Mouse (Mus musculus) layer of hippocampus, adult 9-10 months (tissue): Measurements from ENCODE around the gene Atg14.

Source experiments
- DNase-seq: peaks from one replicate; pipeline ENCODE4 v3.0.0; 2022; ENCODE audit warnings: low spot score

The Atg14 gene

DNA sequence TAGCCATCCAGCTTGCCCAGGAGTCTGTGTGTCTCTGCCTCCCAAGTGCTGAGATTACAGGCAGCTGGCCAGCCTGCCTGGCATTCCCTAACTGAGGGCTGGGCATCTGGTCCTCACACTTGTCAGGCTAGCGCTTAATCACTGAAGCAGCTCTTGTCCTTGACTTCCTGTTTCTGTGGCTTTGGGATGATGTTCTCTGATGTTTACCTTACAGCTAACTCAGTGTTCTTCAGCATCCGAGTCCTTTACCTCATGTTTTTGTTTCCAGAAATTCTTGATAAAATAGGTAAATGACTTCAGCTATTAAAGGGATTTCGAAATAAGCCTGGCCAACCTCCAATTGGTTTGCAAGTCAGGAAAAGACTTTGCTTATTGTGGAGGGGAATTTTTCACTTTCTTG, 66.4 kb downstream of the Atg14 start:
- DNase-seq, result no peak

DNA sequence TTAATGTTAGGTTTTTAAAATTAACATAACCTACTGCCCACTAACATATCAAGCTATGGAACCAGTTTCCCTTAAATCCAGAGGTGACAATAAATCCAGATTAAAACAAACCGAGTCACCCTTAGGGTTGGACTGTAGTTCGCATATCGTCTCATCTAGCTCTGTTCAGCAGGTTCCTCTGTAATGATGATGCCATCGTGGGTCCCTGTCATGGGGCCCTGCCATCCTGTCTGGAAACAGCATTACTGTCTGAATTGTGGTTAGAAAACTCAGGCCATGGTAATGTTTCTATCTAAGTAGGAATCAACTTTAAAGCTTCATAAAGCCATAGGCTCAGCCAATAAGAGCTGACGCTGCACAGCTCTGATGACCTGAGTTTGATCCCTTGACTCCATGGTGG, 71.8 kb downstream of the Atg14 start:
- no peak for DNase-seq

DNA sequence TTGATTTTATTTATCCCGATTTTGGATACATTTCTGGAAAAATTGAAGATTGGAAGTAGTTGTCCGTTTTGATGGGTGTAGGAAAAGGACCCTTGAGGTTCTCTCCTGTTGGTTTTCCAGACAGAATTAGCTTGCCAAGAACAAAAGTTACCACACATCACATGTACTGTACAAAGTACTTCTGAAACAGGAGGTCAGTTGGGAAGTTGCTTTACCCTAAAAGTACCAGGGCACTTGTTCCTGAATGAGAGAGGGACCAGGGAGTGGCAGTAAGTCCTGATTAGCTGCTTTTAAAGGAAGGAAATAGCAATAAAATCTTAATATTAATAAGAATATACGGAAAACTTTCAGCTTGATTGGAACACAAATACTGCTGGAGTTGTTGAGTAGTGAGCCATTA, 73.3 kb downstream of the Atg14 start:
- DNase-seq, result no peak

DNA sequence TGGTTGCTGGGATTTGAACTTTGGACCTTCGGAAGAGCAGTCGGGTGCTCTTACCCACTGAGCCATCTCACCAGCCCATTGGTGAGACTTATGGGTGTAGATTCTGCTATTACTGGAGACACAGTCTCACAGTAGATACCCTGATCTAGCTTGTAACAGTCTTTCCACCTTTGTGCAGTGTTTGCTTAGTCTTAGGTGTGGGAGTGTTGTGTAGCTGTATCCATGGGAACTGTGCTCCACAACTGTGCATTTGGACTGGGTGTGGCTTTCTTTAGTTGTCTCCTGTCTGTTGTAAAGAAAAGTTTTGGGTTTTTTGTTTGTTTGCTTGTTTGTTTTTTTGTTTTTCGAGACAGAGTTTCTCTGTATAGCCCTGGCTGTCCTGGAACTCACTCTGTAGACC, 74.5 kb downstream of the Atg14 start:
- no peak for DNase-seq

DNA sequence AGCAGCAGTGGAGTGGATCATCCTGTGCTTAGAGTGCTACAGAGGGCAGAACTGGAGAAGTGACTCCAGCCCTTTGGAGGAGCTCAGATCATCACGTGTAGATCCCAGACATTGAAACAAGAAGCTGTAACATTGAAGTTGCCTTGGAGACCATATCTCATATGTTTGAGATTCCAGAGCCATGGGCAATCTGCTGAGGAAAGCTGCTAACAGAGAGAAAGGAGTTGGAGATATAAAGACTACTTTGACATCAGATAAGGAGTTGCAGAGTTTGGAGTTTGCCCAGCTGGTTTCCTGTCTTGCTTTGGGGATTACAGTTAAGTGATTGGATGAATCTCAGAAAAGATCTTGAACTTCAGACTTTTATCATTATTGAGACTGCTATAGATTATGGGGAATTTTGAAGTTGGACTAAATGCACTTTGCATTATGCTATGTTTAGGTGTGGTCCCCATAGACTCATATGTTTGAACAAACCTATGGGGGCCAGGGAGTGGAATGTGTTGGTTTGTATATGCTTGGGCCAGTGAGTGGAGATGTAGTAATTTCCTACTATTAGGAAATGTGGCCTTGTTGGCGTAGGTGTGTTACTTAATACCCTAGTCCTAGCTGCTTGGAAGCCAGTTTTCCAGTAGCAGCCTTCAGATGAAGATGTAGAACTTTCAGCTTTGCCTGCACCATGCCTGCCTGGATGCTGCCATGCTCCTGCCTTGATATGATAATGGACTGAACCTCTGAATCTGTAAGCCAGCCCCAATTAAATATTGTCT, 76.7 kb downstream of the Atg14 start:
- no peak for DNase-seq
